In genomic region chr2:118539040-118539439, GRCm38 (mm10) we compare ENCODE assay signal across 15 mouse cellular contexts. TPM values are rescaled to one million over a fixed set of nuclear protein-coding genes. Genes with fewer than 3 reads are reported as not detected.
DNase-seq lines count a peak whose midpoint lies in the region; ATAC-seq lines count a peak whose summit lies in the region.
"Had no signal": no experiment of that assay in that cellular context is flagged by ENCODE, and none has a peak within 500 bp of the region (broad histone marks: within the 10 kb centered on the region; RNA-seq: fewer than 3 reads in every experiment).

No protein-coding gene starts in this region.

- peaks cover 79% of the 10 kb centered on the region for H3K4me1 ChIP-seq in heart, embryonic 13.5 days
- peaks cover 66% of the 10 kb centered on the region for H3K4me1 ChIP-seq in lung, embryonic 16.5 days (replicated peaks; ENCODE audit: control insufficient read depth, insufficient read depth, low read length)
- peaks cover 39% of the 10 kb centered on the region for H3K4me1 ChIP-seq in neural tube, embryonic 15.5 days

- no peak overlapping the region for H3K4me2 ChIP-seq in heart, embryonic 13.5 days
- H3K4me2 ChIP-seq in lung, embryonic 16.5 days (ENCODE audit: low read depth, low read length), result no peak overlapping the region
- no peak overlapping the region for H3K4me2 ChIP-seq in neural tube, embryonic 15.5 days
- H3K4me2 ChIP-seq: forebrain, embryonic 15.5 days; hindbrain, embryonic 15.5 days; liver, embryonic 15.5 days; neural tube, embryonic 12.5 days had no signal

- no peak for ATAC-seq in heart, embryonic 13.5 days (ENCODE audit: extremely low read depth, insufficient number of reproducible peaks, low FRiP score, low TSS enrichment)
- no peak for ATAC-seq in lung, embryonic 16.5 days (ENCODE audit: low read depth)
- ATAC-seq in neural tube, embryonic 15.5 days (ENCODE audit: low FRiP score), result no peak
- ATAC-seq: forebrain, embryonic 15.5 days had no signal

- peaks cover 21% of the 10 kb centered on the region for H3K36me3 ChIP-seq in heart, embryonic 13.5 days
- 0 out of 2 replicates have a peak, but pooled peaks cover 2% of the 10 kb centered on the region for H3K36me3 ChIP-seq in lung, embryonic 16.5 days (ENCODE audit: control insufficient read depth, insufficient read depth, low read length)
- H3K36me3 ChIP-seq in neural tube, embryonic 15.5 days, result no peaks in the 10 kb centered on the region
- H3K36me3 ChIP-seq: forebrain, embryonic 15.5 days; hindbrain, embryonic 15.5 days; liver, embryonic 15.5 days had no signal

- peak; percentile 73 for DNase-seq in adrenal gland, adult 2 months
- no peak for DNase-seq in adrenal gland, adult 18-20 months (ENCODE audit: low spot score in 2 of 2)
- no peak for DNase-seq in heart, adult 8-10 months (ENCODE audit: low spot score)
- no peak for DNase-seq in lung, postnatal 25 days (ENCODE audit: low spot score)
- no peak for DNase-seq in urinary bladder, adult 2 months (ENCODE audit: low spot score)
- DNase-seq: kidney, postnatal 14 days; thymus, postnatal 25 days had no signal

- no peaks in the 10 kb centered on the region for H3K9me3 ChIP-seq in heart, embryonic 13.5 days
- no peaks in the 10 kb centered on the region for H3K9me3 ChIP-seq in lung, embryonic 16.5 days (ENCODE audit: control insufficient read depth, low read length)
- no peaks in the 10 kb centered on the region for H3K9me3 ChIP-seq in neural tube, embryonic 15.5 days (replicated peaks)
- H3K9me3 ChIP-seq: forebrain, embryonic 15.5 days; hindbrain, embryonic 15.5 days; liver, embryonic 15.5 days; neural tube, embryonic 12.5 days had no signal

- H3K4me3 ChIP-seq in heart, embryonic 13.5 days, result no peak overlapping the region
- H3K4me3 ChIP-seq in lung, embryonic 16.5 days (ENCODE audit: low read length), result no peak overlapping the region
- H3K4me3 ChIP-seq in neural tube, embryonic 15.5 days (replicated peaks), result no peak overlapping the region
- H3K4me3 ChIP-seq: forebrain, embryonic 15.5 days; hindbrain, embryonic 15.5 days; liver, embryonic 15.5 days; megakaryocyte, embryonic 14.5 days; neural tube, embryonic 12.5 days had no signal

- H3K27ac ChIP-seq in heart, embryonic 13.5 days (replicated peaks), result peak overlapping the region; percentile 99
- peak overlapping the region; percentile 98 for H3K27ac ChIP-seq in lung, embryonic 16.5 days (ENCODE audit: low read length)
- H3K27ac ChIP-seq in neural tube, embryonic 15.5 days (replicated peaks), result no peak overlapping the region
- H3K27ac ChIP-seq: forebrain, embryonic 15.5 days; hindbrain, embryonic 15.5 days; neural tube, embryonic 12.5 days had no signal

- 47% methylated on average over 8 of the region's 8 CpGs for WGBS in heart, embryonic 13.5 days
- WGBS in lung, embryonic 16.5 days, result 73% methylated on average over 8 of the region's 8 CpGs
- 76% methylated on average over 8 of the region's 8 CpGs for WGBS in neural tube, embryonic 15.5 days

- no peak overlapping the region for H3K9ac ChIP-seq in heart, embryonic 13.5 days
- no peak overlapping the region for H3K9ac ChIP-seq in lung, embryonic 16.5 days (ENCODE audit: low read length)
- H3K9ac ChIP-seq in neural tube, embryonic 15.5 days (replicated peaks), result no peak overlapping the region
- H3K9ac ChIP-seq: forebrain, embryonic 15.5 days; hindbrain, embryonic 15.5 days; liver, embryonic 15.5 days; neural tube, embryonic 12.5 days had no signal

- no peaks in the 10 kb centered on the region for H3K27me3 ChIP-seq in heart, embryonic 13.5 days (replicated peaks)
- no peaks in the 10 kb centered on the region for H3K27me3 ChIP-seq in lung, embryonic 16.5 days (ENCODE audit: control insufficient read depth, insufficient read depth, low read depth, low read length)
- H3K27me3 ChIP-seq in neural tube, embryonic 15.5 days (replicated peaks), result no peaks in the 10 kb centered on the region
- H3K27me3 ChIP-seq: forebrain, embryonic 15.5 days; hindbrain, embryonic 15.5 days; liver, embryonic 15.5 days; neural tube, embryonic 12.5 days had no signal

RNA-seq across cellular contexts. Expression of gene Bmf, which starts 10.4 kb away (rescaled TPM):
- total RNA-seq in adrenal gland, adult 2 months (2021), result 10 to 100 TPM in 1 of 2 experiments, 1 to 10 TPM in 1; 8.9 to 15.9 TPM
- 29.6 and 31.1 TPM in 2 replicates for polyA plus RNA-seq in adrenal gland, adult 2 months (2012; rRNA removed)
- total RNA-seq in adrenal gland, adult 18-20 months (2021), result 1 to 10 TPM; 6.6 to 6.8 TPM
- polyA plus RNA-seq in heart, embryonic 13.5 days (2015; fragmentation: Nextera tagmentation; extraction: Ambion mirVana), result 2.5 and 2.9 TPM in 2 replicates
- total RNA-seq in heart, adult 8-10 months (2022), result 1 to 10 TPM; 2.8 to 9.8 (median 7.7) TPM
- 4.7 and 6.7 TPM in 2 replicates for polyA plus RNA-seq in lung, embryonic 16.5 days (2015; fragmentation: Nextera tagmentation; extraction: Ambion mirVana)
- polyA plus RNA-seq in urinary bladder, adult 2 months (2012; rRNA removed), result 11.7 and 14.1 TPM in 2 replicates
- polyA plus RNA-seq in neural tube, embryonic 15.5 days (2015; fragmentation: Nextera tagmentation; extraction: Ambion mirVana), result 2.0 and 3.6 TPM in 2 replicates

RNA-seq across cellular contexts. Expression of gene Bub1b, which starts 59.0 kb away (rescaled TPM):
- total RNA-seq in adrenal gland, adult 2 months (2021), result 1 to 10 TPM; 2.8 to 4.6 TPM
- polyA plus RNA-seq in adrenal gland, adult 2 months (2012; rRNA removed), result 1.0 and 1.1 TPM in 2 replicates
- 1 to 10 TPM; 1.3 to 2.5 TPM for total RNA-seq in adrenal gland, adult 18-20 months (2021)
- 64.3 and 69.9 TPM in 2 replicates for polyA plus RNA-seq in heart, embryonic 13.5 days (2015; fragmentation: Nextera tagmentation; extraction: Ambion mirVana)
- total RNA-seq in heart, adult 8-10 months (2022), result under 1 TPM; 0.56 to 0.94 (median 0.60) TPM
- 105 and 106 TPM in 2 replicates for polyA plus RNA-seq in lung, embryonic 16.5 days (2015; fragmentation: Nextera tagmentation; extraction: Ambion mirVana)
- 2.4 and 2.8 TPM in 2 replicates for polyA plus RNA-seq in urinary bladder, adult 2 months (2012; rRNA removed)
- polyA plus RNA-seq in neural tube, embryonic 15.5 days (2015; fragmentation: Nextera tagmentation; extraction: Ambion mirVana), result 7.0 and 26.4 TPM in 2 replicates

RNA-seq across cellular contexts. Expression of gene Srp14, which starts 59.5 kb away (rescaled TPM):
- total RNA-seq in adrenal gland, adult 2 months (2021), result 100 to 1,000 TPM; 181 to 246 TPM
- 45.7 and 48.2 TPM in 2 replicates for polyA plus RNA-seq in adrenal gland, adult 2 months (2012; rRNA removed)
- total RNA-seq in adrenal gland, adult 18-20 months (2021), result 100 to 1,000 TPM; 217 to 225 TPM
- 196 and 218 TPM in 2 replicates for polyA plus RNA-seq in heart, embryonic 13.5 days (2015; fragmentation: Nextera tagmentation; extraction: Ambion mirVana)
- 100 to 1,000 TPM; 124 to 135 (median 133) TPM for total RNA-seq in heart, adult 8-10 months (2022)
- 250 and 281 TPM in 2 replicates for polyA plus RNA-seq in lung, embryonic 16.5 days (2015; fragmentation: Nextera tagmentation; extraction: Ambion mirVana)
- 203 and 232 TPM in 2 replicates for polyA plus RNA-seq in urinary bladder, adult 2 months (2012; rRNA removed)
- 317 and 351 TPM in 2 replicates for polyA plus RNA-seq in neural tube, embryonic 15.5 days (2015; fragmentation: Nextera tagmentation; extraction: Ambion mirVana)
